Mouse (Mus musculus) neural tube, embryonic 14.5 days (tissue): ENCODE measurements around the gene Pou1f1. TPM values are rescaled to one million over a fixed set of nuclear protein-coding genes. Genes with fewer than 3 reads are reported as not detected.
A peak's percentile ranks its signal among the peaks of the same experiment; 100 is the strongest.

Experiments
- ATAC-seq: fragments of 200-750 bp; cut with Nextera tagmentation; 2 replicates; pipeline ENCODE4 v1.8.0; 2017; ENCODE audit warnings: low read depth, mild to moderate bottlenecking, moderate TSS enrichment, moderate library complexity
- H3K27ac ChIP-seq: fragments of 300-500 bp; sonication (generic); 2 replicates; pipeline ENCODE4 v1.5.1; 2014; ENCODE audit warnings: low read depth, mild to moderate bottlenecking, control low read depth, low read length, moderate library complexity, mixed read lengths
- H3K27me3 ChIP-seq: fragments of 300-500 bp; sonication (generic); 2 replicates; pipeline ENCODE4 v1.6.1; 2014; ENCODE audit warnings: low read length; ENCODE audit not compliant: control insufficient read depth, insufficient read depth
- H3K36me3 ChIP-seq: fragments of 300-500 bp; sonication (generic); 2 replicates; pipeline ENCODE4 v1.6.1; 2014; ENCODE audit warnings: low read length, mixed read lengths; ENCODE audit not compliant: control insufficient read depth, insufficient read depth
- H3K4me1 ChIP-seq: fragments of 300-500 bp; sonication (generic); 2 replicates; pipeline ENCODE4 v1.6.1; 2014; ENCODE audit warnings: low read length; ENCODE audit not compliant: control insufficient read depth, insufficient read depth
- H3K4me2 ChIP-seq: fragments of 300-500 bp; sonication (generic); 2 replicates; pipeline ENCODE4 v1.6.1; 2014; ENCODE audit warnings: mild to moderate bottlenecking, low read depth, low read length, control low read depth
- H3K4me3 ChIP-seq: fragments of 300-500 bp; sonication (generic); 2 replicates; pipeline ENCODE4 v1.5.1; 2014; ENCODE audit warnings: low read depth, low read length, control low read depth, mixed read lengths
- H3K9ac ChIP-seq: fragments of 300-500 bp; sonication (generic); replicated peaks from 2 replicates; pipeline ENCODE4 v1.6.1; 2014; ENCODE audit warnings: low read depth, mild to moderate bottlenecking, control low read depth, low read length, mixed read lengths
- H3K9me3 ChIP-seq: fragments of 300-500 bp; sonication (generic); 2 replicates; pipeline ENCODE4 v1.6.1; 2016; ENCODE audit warnings: low read length; ENCODE audit not compliant: control insufficient read depth
- WGBS: fragments of 180-500 bp; shearing (Covaris S2); extraction: QIAGEN DNeasy Blood & Tissue Kit; methylation state at CpG from one replicate; pipeline ENCODE4 v1.1.7; 2014; 5-methylcytosine and 5-hydroxymethylcytosine counted together
- polyA plus RNA-seq: library from polyadenylated mRNA; unstranded; fragments of >200 nt; fragmentation: Nextera tagmentation; extraction: Ambion mirVana; gene quantifications from 2 replicates; pipeline ENCODE4 v1.2.1, GENCODE M21; 2014

The Pou1f1 gene
- polyA plus RNA-seq, 1 experiment from 2014 or later: 0.11 TPM

DNA sequence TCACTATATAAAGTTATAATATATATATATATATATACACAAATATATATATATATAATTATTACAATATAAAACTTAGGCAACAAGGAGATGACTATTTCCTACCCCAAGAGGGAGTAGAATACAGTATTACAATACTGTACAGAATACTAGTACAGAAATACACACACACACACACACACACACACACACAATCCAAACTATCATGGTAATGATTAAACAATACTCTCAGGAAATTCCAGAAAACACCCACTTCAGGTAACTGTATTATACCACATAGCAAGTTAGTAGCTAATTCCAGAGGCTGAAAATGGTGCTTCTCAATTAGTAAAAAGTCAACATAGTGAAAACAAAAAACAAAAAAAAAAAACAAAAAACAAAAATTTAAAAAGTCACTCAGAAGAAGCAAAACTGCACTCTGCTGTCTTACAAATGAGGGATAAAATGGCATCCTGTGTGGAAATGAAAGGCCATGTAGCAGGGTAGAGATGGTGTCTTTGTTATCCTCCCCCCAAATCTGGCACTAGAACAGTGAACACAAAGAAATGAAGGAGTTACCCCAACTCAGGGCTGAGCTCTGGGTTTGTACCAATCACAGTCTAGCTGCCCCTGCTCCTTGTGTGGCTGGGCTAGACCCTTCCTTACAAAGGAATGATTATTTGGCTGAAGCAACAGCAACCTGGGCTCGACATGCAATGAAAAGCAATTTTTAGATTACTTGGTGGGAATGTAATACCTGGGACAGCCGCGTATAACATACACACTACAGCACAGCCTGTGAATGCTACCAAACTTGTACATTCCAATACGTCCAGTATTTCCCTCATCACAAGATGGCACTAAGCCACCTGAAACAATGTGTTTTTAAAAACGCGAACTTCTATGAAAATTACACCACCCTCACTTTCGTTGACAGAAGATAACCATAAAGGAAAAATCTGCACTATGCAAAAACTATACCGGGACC is 41.0 kb downstream of the Pou1f1 start:
- H3K27ac ChIP-seq: peak overlapping the region; percentile 80
- peak; percentile 10; the same call in 1 of the 2 replicates for ATAC-seq

DNA sequence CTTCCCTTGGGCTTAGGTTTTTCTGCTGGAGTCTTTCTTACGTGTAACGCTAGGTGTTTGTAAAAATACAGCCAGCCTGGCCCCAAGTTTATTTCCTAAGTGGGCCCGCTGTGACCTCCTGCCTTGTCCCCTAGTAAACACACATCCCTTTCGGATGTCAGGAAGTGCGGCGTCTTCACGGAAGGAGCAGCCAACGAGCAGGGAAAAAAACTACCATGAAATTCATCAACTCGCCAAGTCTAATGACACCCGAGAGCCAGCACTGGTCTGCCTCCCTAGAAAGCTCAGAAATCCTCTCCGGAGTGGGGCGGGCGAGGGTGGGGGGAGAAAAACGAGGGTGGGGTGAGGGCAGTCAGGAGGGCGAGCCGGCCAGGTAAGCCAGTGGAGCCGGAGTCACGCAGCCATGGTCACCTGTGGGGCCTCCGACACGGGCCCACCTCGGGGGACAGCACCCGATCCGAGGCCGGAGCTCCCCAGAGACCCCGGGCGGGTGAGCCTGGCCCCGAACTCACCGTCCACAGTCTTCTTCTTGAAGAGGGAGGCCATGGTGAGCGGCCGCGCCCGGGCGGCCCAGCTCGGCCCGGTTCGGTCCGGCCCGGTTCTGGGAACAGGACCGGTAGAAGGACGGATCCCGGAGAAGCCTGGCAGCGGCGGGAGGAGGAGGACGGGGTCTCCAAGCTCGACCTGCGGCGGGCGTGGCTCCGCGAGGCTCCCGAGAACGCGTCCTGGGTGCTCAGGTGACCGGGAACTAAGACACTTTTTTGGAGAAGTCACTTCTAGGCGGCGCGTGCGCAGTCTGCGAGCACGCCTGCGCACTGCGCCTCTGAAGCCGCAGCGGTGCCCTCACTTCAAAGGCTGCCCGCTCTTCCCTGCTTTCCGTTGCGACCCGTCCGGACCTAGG is 41.9 kb downstream of the Pou1f1 start, which contains the start of gene Chmp2b:
Gene Chmp2b, minus strand, starts transcription at position 764 of the 901 bp plus-strand sequence.
- peak within 1 kb of the TSS; percentile 80 for H3K27ac ChIP-seq
- H3K4me3 ChIP-seq: peak within 1 kb of the TSS; percentile 100
- no peaks in the 10 kb centered on the region for H3K27me3 ChIP-seq
- H3K9me3 ChIP-seq: no peaks in the 10 kb centered on the region
- no peaks in the 10 kb centered on the region for H3K36me3 ChIP-seq
- H3K4me2 ChIP-seq: peak within 1 kb of the TSS; percentile 51
- H3K4me1 ChIP-seq: peaks cover 10% of the 10 kb centered on the region; the same call in 1 of the 2 replicates
- WGBS: 1% methylated on average over 68 of the region's 69 CpGs
- ATAC-seq: peak; percentile 92
- peak within 1 kb of the TSS; percentile 86 for H3K9ac ChIP-seq

More for the DNA sequence above, 41.0 kb downstream of the Pou1f1 start:
- Histone ChIP-seq H3K4me2 (peak overlapping the region; percentile 51), H3K4me3 (peak overlapping the region; percentile 100), H3K9me3 (no peaks in the 10 kb centered on the region), H3K9ac (peak overlapping the region; percentile 86), H3K4me1 (peaks cover 10% of the 10 kb centered on the region; the same call in 1 of the 2 replicates), H3K36me3 (no peaks in the 10 kb centered on the region), H3K27me3 (no peaks in the 10 kb centered on the region)
- WGBS: 11% methylated on average over 8 of the region's 8 CpGs

DNA sequence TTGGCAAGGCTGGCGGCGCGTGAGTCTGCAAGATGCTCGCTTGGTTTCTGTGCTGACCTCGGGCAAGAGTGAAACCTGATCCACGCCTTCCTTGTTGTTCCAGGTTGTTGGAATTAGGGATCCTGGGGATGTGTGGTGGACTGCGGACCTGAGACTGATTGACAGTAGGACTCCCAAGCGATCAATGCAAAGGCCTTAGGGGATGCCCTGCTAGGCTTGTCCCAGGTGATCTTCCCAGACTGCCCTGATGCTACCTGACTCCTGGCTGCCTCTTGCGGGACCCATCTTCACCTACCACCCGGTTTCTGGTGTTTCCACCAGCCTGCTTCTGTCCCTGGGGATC is 42.5 kb downstream of the Pou1f1 start:
- Histone ChIP-seq H3K4me2 (peak overlapping the region; percentile 51), H3K4me1 (peaks cover 10% of the 10 kb centered on the region; the same call in 1 of the 2 replicates), H3K36me3 (no peaks in the 10 kb centered on the region), H3K27me3 (no peaks in the 10 kb centered on the region), H3K9ac (peak overlapping the region; percentile 86), H3K9me3 (no peaks in the 10 kb centered on the region), H3K4me3 (peak overlapping the region; percentile 100), H3K27ac (peak overlapping the region; percentile 80)
- peak; percentile 62 for ATAC-seq
- WGBS: 2% methylated on average over 10 of the region's 10 CpGs

DNA sequence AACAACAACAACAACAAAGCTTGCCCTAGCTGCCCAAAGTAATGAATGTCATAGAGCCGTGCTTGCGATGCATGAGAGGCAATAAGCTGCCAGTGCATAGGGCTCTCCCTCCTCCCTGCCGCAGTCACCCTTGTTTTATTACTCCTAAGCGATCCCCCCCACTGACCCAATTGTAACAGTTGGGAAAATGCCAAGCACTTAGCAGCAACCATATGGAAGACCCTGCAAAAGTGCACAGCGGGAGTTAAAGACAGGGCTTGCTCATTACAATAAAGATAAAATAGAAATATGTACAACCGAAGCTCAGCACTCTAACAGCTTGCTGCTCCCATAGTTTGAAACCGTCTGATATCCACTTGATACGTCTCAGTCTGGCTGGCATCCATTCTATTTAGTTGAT is 44.0 kb downstream of the Pou1f1 start:
- no peak overlapping the region for H3K4me3 ChIP-seq
- no peaks in the 10 kb centered on the region for H3K36me3 ChIP-seq
- H3K4me2 ChIP-seq: peak overlapping the region; percentile 4; the same call in 1 of the 2 replicates
- ATAC-seq: peak; percentile 49; the same call in 1 of the 2 replicates
- no peaks in the 10 kb centered on the region for H3K9me3 ChIP-seq
- 18% methylated on average over 8 of the region's 8 CpGs for whole genome bisulfite sequencing
- no peak overlapping the region for H3K9ac ChIP-seq
- no peaks in the 10 kb centered on the region for H3K27me3 ChIP-seq
- no peak overlapping the region for H3K27ac ChIP-seq
- H3K4me1 ChIP-seq: peaks cover 10% of the 10 kb centered on the region; the same call in 1 of the 2 replicates

DNA sequence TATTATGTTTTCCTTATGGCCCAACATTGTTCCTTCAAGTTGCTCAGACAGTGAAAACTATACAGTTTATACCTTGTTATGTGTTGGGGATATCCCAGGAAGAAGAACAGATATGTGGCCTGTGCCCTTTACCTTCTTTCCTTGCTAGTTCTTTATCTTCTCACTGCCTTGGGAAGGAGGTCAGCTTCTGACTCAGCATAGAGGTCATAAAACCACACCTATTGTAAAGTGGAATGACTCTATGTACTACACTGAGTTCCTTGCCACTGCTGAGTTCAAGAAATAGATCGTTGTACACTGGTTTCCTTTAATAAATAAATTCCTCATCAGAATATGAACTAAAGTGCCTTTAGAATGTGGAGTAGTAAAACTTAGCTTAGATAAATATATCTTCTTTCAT is 44.6 kb downstream of the Pou1f1 start:
- Histone ChIP-seq H3K9me3 (no peaks in the 10 kb centered on the region), H3K9ac (no peak overlapping the region), H3K4me1 (peaks cover 10% of the 10 kb centered on the region; the same call in 1 of the 2 replicates), H3K4me2 (no peak overlapping the region), H3K4me3 (no peak overlapping the region), H3K36me3 (no peaks in the 10 kb centered on the region), H3K27me3 (no peaks in the 10 kb centered on the region), H3K27ac (no peak overlapping the region)
- ATAC-seq: no peak
- 70% methylated on average over 1 of the region's 1 CpGs for WGBS

DNA sequence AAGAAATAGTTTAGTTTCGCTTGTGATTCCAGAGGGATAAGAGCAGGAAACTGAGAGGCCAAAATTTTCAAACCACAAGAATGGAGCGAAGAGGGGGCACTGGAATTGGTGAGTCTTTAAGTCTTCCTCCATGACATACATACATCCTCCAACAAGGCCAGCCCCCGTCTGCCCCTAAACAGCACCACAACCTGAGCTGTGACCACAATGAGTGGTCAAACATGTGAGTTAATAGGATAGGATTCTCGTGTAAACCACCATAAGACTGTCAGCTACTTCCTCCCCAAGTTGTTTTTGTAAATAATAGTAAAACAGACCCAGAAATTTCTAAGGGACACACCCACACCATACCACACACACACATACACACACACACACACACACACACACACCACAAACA is 48.5 kb downstream of the Pou1f1 start:
- H3K4me2 ChIP-seq: no peak overlapping the region
- no peak overlapping the region for H3K9ac ChIP-seq
- H3K4me3 ChIP-seq: no peak overlapping the region
- H3K27me3 ChIP-seq: no peaks in the 10 kb centered on the region
- 88% methylated on average over 4 of the region's 4 CpGs for WGBS
- no peaks in the 10 kb centered on the region for H3K36me3 ChIP-seq
- H3K4me1 ChIP-seq: 0 out of 2 replicates have a peak, but pooled peaks cover 4% of the 10 kb centered on the region
- no peak for ATAC-seq
- H3K9me3 ChIP-seq: no peaks in the 10 kb centered on the region
- H3K27ac ChIP-seq: no peak overlapping the region

DNA sequence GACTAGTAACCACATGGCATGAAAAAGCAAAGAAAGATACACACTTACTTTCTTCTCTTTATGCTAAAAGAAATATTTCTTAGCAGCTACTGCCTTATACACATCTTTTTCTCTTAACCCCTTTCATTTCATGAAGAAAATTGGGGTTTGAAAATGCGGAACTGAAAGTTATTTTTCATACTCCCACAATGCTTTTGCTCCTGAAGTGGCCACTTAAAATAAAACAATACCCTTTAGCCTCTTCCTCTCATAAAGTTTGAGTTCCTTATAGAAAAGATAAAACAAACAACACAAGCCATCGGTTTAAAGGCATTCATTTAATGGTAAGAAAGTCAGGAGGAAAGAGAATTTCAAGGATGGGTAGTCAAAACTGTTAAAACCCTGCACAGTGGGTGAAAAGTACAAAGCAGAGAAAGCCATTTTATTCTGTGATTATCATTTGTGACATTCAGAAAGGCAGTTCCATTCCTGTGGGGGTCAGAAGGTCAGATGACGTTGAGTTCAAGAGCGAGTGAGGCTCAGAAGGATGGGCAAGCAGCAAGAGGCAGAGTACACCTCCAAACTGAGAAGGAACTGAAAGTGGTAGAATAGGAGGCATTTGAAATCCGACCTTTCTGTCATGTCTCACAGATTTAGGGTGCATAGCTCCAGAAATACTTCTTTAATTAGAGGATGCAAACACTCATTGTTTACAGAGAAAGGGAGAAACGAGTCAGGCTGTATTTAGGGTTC is 57.2 kb downstream of the Pou1f1 start:
- ATAC-seq: no peak

More for the DNA sequence above, 57.2 kb downstream of the Pou1f1 start:
- WGBS: 36% methylated on average over 6 of the region's 6 CpGs
- Histone ChIP-seq H3K9me3 (no peaks in the 10 kb centered on the region), H3K9ac (no peak overlapping the region), H3K27ac (no peak overlapping the region), H3K4me1 (no peaks in the 10 kb centered on the region), H3K27me3 (no peaks in the 10 kb centered on the region), H3K36me3 (no peaks in the 10 kb centered on the region), H3K4me3 (no peak overlapping the region), H3K4me2 (no peak overlapping the region)
